Comparison of ENCODE assay signal across 21 mouse cellular contexts in genomic region chr6:88968842-88969241, GRCm38 (mm10).
DNase-seq lines count a peak whose midpoint lies in the region; ATAC-seq and TF ChIP-seq lines count a peak whose summit lies in the region.
"Had no signal": no experiment of that assay in that cellular context is flagged by ENCODE, and none has a peak within 500 bp of the region (broad histone marks: within the 10 kb centered on the region; RNA-seq: fewer than 3 reads in every experiment).

No protein-coding gene starts in this region.

- no peak overlapping the region for H3K4me2 ChIP-seq in embryonic facial prominence, embryonic 15.5 days (replicated peaks)
- H3K4me2 ChIP-seq in liver, postnatal 0 days (ENCODE audit: low read depth, low read length) = no peak overlapping the region
- H3K4me2 ChIP-seq: embryonic facial prominence, embryonic 13.5 days; heart, embryonic 13.5 days had no signal

- no peak for DNase-seq in embryonic facial prominence, embryonic 10.5 days (ENCODE audit: low spot score)
- peak; percentile 32 to 42 for DNase-seq in layer of hippocampus, adult 2 months (ENCODE audit: low spot score in 2 of 2)
- DNase-seq in layer of hippocampus, postnatal 36 days = no peak
- DNase-seq in right cerebral cortex, adult 18-20 months = peak; percentile 47
- no peak for DNase-seq in right cerebral cortex, postnatal 4 days
- no peak for DNase-seq in embryo, embryonic 10 days (ENCODE audit: low spot score)
- no peak for DNase-seq in liver, postnatal 0 days
- DNase-seq: adrenal gland, adult 2 months; cerebellum, adult 9-11 months; gastrocnemius, postnatal 14 days; heart, adult 18-20 months; kidney, adult 2 months; kidney, postnatal 14 days; liver; lung, postnatal 10 days; retina, postnatal 1 day; thymus, postnatal 14 days had no signal

- H3K27ac ChIP-seq in embryonic facial prominence, embryonic 15.5 days (replicated peaks) = no peak overlapping the region
- H3K27ac ChIP-seq in embryonic facial prominence, embryonic 10.5 days (replicated peaks) = no peak overlapping the region
- peak overlapping the region; percentile 44; the same call in 1 of the 2 replicates for H3K27ac ChIP-seq in layer of hippocampus, adult 2 months
- no peak overlapping the region for H3K27ac ChIP-seq in liver, postnatal 0 days (ENCODE audit: low read depth)
- H3K27ac ChIP-seq: embryonic facial prominence, embryonic 13.5 days; heart, embryonic 13.5 days had no signal

- H3K9me3 ChIP-seq in embryonic facial prominence, embryonic 15.5 days (replicated peaks) = no peaks in the 10 kb centered on the region
- no peaks in the 10 kb centered on the region for H3K9me3 ChIP-seq in embryonic facial prominence, embryonic 10.5 days
- no peaks in the 10 kb centered on the region for H3K9me3 ChIP-seq in liver, postnatal 0 days (ENCODE audit: low read length)
- H3K9me3 ChIP-seq: embryonic facial prominence, embryonic 13.5 days; heart, embryonic 13.5 days had no signal

- WGBS in embryonic facial prominence, embryonic 15.5 days = 53% methylated on average over 4 of the region's 4 CpGs
- WGBS in embryonic facial prominence, embryonic 10.5 days = 47% methylated on average over 4 of the region's 4 CpGs
- 60% methylated on average over 4 of the region's 4 CpGs for WGBS in liver, postnatal 0 days (ENCODE audit: insufficient replicate concordance)

- no peaks in the 10 kb centered on the region for H3K36me3 ChIP-seq in embryonic facial prominence, embryonic 15.5 days
- no peaks in the 10 kb centered on the region for H3K36me3 ChIP-seq in embryonic facial prominence, embryonic 10.5 days (replicated peaks)
- H3K36me3 ChIP-seq in liver, postnatal 0 days (replicated peaks; ENCODE audit: insufficient read depth, low read length) = no peaks in the 10 kb centered on the region
- H3K36me3 ChIP-seq: embryonic facial prominence, embryonic 13.5 days; heart, embryonic 13.5 days had no signal

- no peak overlapping the region for H3K4me3 ChIP-seq in embryonic facial prominence, embryonic 15.5 days (replicated peaks)
- H3K4me3 ChIP-seq in embryonic facial prominence, embryonic 10.5 days = no peak overlapping the region
- H3K4me3 ChIP-seq in layer of hippocampus, adult 2 months = no peak overlapping the region
- H3K4me3 ChIP-seq in liver, postnatal 0 days (ENCODE audit: low read depth, low read length) = no peak overlapping the region
- H3K4me3 ChIP-seq: embryonic facial prominence, embryonic 13.5 days; heart, embryonic 13.5 days had no signal

- no peak overlapping the region for H3K9ac ChIP-seq in embryonic facial prominence, embryonic 15.5 days
- no peak overlapping the region for H3K9ac ChIP-seq in liver, postnatal 0 days (replicated peaks)
- H3K9ac ChIP-seq: embryonic facial prominence, embryonic 13.5 days; heart, embryonic 13.5 days had no signal

- H3K4me1 ChIP-seq in embryonic facial prominence, embryonic 15.5 days = 0 out of 2 replicates have a peak, but pooled peaks cover 3% of the 10 kb centered on the region
- H3K4me1 ChIP-seq in embryonic facial prominence, embryonic 10.5 days = peaks cover 50% of the 10 kb centered on the region
- H3K4me1 ChIP-seq in liver, postnatal 0 days (ENCODE audit: insufficient read depth) = no peaks in the 10 kb centered on the region

- 0 out of 2 replicates have a peak, but pooled peaks have one; percentile 1 for ATAC-seq in embryonic facial prominence, embryonic 15.5 days (ENCODE audit: insufficient number of reproducible peaks, low FRiP score, low TSS enrichment, low read depth)
- ATAC-seq in liver, postnatal 0 days = no peak
- ATAC-seq: inflammation-experienced regulatory T-cells, adult 6 months had no signal

- no peak for TF ChIP-seq EP300 in liver, postnatal 0 days (IDR thresholded peaks at IDR 0.05; ENCODE audit: low read depth)

- no peak for TF ChIP-seq CTCF in layer of hippocampus, adult 2 months (conservative IDR thresholded peaks at IDR 0.05)
- no peak for TF ChIP-seq CTCF in liver, postnatal 0 days (IDR thresholded peaks at IDR 0.05; ENCODE audit: low read depth)

- no peaks in the 10 kb centered on the region; the same call in 1 of the 2 replicates for H3K27me3 ChIP-seq in embryonic facial prominence, embryonic 15.5 days
- H3K27me3 ChIP-seq in embryonic facial prominence, embryonic 10.5 days (replicated peaks; ENCODE audit: low read depth, poor library complexity, severe bottlenecking) = peaks cover 9% of the 10 kb centered on the region; the same call in 1 of the 2 replicates
- no peaks in the 10 kb centered on the region for H3K27me3 ChIP-seq in liver, postnatal 0 days (ENCODE audit: insufficient read depth, low read length)

Comparison
In these comparisons a context has a peak if more than half of its experiments do, and no peak if none do; other contexts are left out.
1. DNase-seq: peak in layer of hippocampus, adult 2 months (2 of 2) and right cerebral cortex, adult 18-20 months (single experiment); none in embryonic facial prominence, embryonic 10.5 days (single experiment), layer of hippocampus, postnatal 36 days (0 of 2), right cerebral cortex, postnatal 4 days (single experiment), embryo, embryonic 10 days (single experiment) and liver, postnatal 0 days (single experiment).